Mouse (Mus musculus): Measurements from ENCODE around the gene Dmd. TPM values are rescaled to one million over a fixed set of nuclear protein-coding genes. Genes with fewer than 3 reads are reported as not detected.

Gene Dmd
- total and polyA plus RNA-seq, 3 experiments: not detected

DNA sequence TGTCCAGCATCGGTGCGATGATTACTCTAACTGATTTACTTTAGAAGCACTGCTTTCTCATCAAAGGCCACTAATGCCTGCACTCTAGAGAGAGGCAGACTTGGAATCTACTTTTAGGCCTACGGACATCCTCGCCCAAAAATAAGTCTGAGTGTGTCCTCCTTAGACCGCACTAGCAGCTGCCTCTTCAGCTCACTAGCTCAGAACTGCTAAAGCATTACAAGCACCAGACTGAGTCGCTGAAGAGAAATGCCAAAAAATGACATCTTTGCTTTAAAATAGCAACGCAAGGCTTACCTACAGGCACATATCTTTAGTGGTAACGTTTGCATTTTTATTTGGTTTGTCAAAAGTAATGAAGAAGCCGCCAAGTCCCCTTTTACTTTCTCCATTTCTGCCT is 2098.0 kb downstream of the Dmd start:
- H3K27me3 ChIP-seq (ENCODE audit: control insufficient read depth in 1 of 2, insufficient read depth in 2 of 2, low read length in 2 of 2): no peaks in the 10 kb centered on the region
- H3K9me3 ChIP-seq (replicated peaks; ENCODE audit: insufficient read depth, low read length): no peaks in the 10 kb centered on the region
- no peak for TF ChIP-seq POLR2A (IDR thresholded peaks at IDR 0.05; ENCODE audit: control insufficient read depth in 1 of 2, insufficient read depth in 1 of 2, low read depth in 1 of 2, low read length in 2 of 2, poor library complexity in 1 of 2)
- TF ChIP-seq USF1 (IDR thresholded peaks at IDR 0.05; ENCODE audit: low read depth, low read length): no peak
- TF ChIP-seq EP300 (IDR thresholded peaks at IDR 0.05; ENCODE audit: low read depth in 1 of 2, low read length in 2 of 2): no peak
- TF ChIP-seq E2F4 (IDR thresholded peaks at IDR 0.05; ENCODE audit: borderline replicate concordance, low read depth, low read length): no peak
- no peak for TF ChIP-seq MXI1 (IDR thresholded peaks at IDR 0.05; ENCODE audit: low read depth, low read length)
- no peak for TF ChIP-seq GATA1 (IDR thresholded peaks at IDR 0.05; ENCODE audit: low read depth, low read length)
- TF ChIP-seq TAL1 (IDR thresholded peaks at IDR 0.05; ENCODE audit: low read length): no peak
- no peak for TF ChIP-seq TCF12 (IDR thresholded peaks at IDR 0.05; ENCODE audit: low read depth, low read length)
- no peak for TF ChIP-seq USF2 (IDR thresholded peaks at IDR 0.05; ENCODE audit: borderline replicate concordance in 1 of 2, insufficient read depth in 1 of 2, low read depth in 1 of 2, low read length in 2 of 2)
- TF ChIP-seq JUND (IDR thresholded peaks at IDR 0.05; ENCODE audit: low read depth, low read length): no peak
- TF ChIP-seq MAX (IDR thresholded peaks at IDR 0.05; ENCODE audit: low read length): no peak
- no peak for TF ChIP-seq CHD1 (IDR thresholded peaks at IDR 0.05; ENCODE audit: low read depth, low read length)
- TF ChIP-seq ZC3H11A (IDR thresholded peaks at IDR 0.05; ENCODE audit: low read depth, low read length): no peak
- TF ChIP-seq MYB (IDR thresholded peaks at IDR 0.05; ENCODE audit: low read depth, low read length): no peak
- no peak for TF ChIP-seq GABPA (IDR thresholded peaks at IDR 0.05; ENCODE audit: low read depth, low read length)
- no peak for DNase-seq (ENCODE audit: low read depth, low spot score)
- H3K36me3 ChIP-seq (ENCODE audit: control insufficient read depth in 1 of 2, insufficient read depth in 2 of 2, low read length in 2 of 2): no peaks in the 10 kb centered on the region
- H3K4me3 ChIP-seq (ENCODE audit: control insufficient read depth in 1 of 2, insufficient read depth in 1 of 2, low read depth in 2 of 2, low read length in 2 of 2): no peak overlapping the region
- no peaks in the 10 kb centered on the region for H3K79me2 ChIP-seq (ENCODE audit: control insufficient read depth, insufficient read depth, low read length, poor library complexity)
- H3K4me1 ChIP-seq (ENCODE audit: control insufficient read depth in 1 of 2, insufficient read depth in 2 of 2, low read length in 2 of 2): no peaks in the 10 kb centered on the region
- H3K27ac ChIP-seq (ENCODE audit: control insufficient read depth, low read depth, low read length): no peak overlapping the region
- H3K9ac ChIP-seq (ENCODE audit: control insufficient read depth, low read depth, low read length, poor library complexity, severe bottlenecking): no peak overlapping the region

DNA sequence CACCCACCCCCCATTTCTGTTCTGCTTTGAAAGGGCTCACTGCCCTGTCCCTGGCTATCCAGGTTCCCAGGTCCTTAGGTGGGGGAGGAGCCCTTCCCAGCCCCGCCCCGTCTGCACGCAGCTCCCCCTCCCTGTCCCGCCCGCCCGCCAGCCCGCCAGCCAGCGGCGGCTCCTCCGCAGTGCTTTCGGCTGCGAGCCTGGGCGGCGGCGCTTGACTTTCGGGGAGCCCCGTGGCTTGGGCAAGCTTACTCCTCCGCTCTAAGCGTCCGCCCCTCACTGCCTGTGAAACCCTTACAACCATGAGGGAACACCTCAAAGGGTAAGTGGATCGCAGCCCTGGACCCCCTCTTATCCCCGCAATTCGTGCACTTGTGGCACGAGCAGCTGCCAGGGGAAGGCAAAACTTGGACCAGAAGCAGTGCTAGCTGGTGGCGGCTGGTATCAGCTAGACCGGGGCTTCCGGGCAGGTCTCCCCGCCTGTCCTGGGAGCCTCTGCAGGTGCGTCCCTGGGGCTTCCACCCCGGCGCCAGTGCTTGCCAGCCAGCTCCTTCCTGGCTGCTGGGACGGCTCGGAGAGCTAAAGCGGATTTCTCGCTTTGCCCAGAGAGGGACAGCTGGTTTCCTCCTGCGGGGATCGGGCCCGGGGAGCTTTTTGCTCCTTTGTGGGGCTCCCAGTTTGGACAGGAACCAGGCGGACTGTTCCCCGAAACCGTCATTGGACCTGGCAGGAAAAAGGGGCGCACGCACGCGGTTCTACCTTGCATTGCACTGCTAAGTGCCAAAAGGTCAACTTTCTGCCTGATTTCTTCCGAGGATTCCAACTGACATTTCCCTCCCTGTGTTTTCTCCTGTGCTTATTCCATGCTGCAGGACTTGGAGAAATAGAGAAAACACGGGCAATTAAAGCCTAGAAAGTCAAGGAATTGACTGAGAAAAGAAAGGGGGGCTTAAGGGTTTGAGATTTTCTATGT is 2099.8 kb downstream of the Dmd start:
- no peak overlapping the region for H3K9ac ChIP-seq (ENCODE audit: control insufficient read depth, low read depth, low read length, poor library complexity, severe bottlenecking)
- no peaks in the 10 kb centered on the region for H3K27me3 ChIP-seq (ENCODE audit: control insufficient read depth in 1 of 2, insufficient read depth in 2 of 2, low read length in 2 of 2)
- TF ChIP-seq MYC (IDR thresholded peaks at IDR 0.05; ENCODE audit: low read depth, low read length): no peak
- H3K4me1 ChIP-seq (ENCODE audit: control insufficient read depth in 1 of 2, insufficient read depth in 2 of 2, low read length in 2 of 2): no peaks in the 10 kb centered on the region
- no peaks in the 10 kb centered on the region for H3K79me2 ChIP-seq (ENCODE audit: control insufficient read depth, insufficient read depth, low read length, poor library complexity)
- H3K4me3 ChIP-seq (ENCODE audit: control insufficient read depth in 1 of 2, insufficient read depth in 1 of 2, low read depth in 2 of 2, low read length in 2 of 2): no peak overlapping the region
- DNase-seq (ENCODE audit: low read depth, low spot score): no peak
- no peak overlapping the region for H3K27ac ChIP-seq (ENCODE audit: control insufficient read depth, low read depth, low read length)
- H3K36me3 ChIP-seq (ENCODE audit: control insufficient read depth in 1 of 2, insufficient read depth in 2 of 2, low read length in 2 of 2): no peaks in the 10 kb centered on the region
- H3K9me3 ChIP-seq (replicated peaks; ENCODE audit: insufficient read depth, low read length): no peaks in the 10 kb centered on the region
